Mouse (Mus musculus) splenic B cell, adult 2 months (primary cell): ENCODE measurements around the gene Ccdc167.
"Not testable (repeated sequence)": the region's sequence is repeated elsewhere in the genome, so short reads cannot be mapped to it uniquely, and the experiment has no call there.

ENCODE experiments used
- DNase-seq: peaks from one replicate; pipeline ENCODE4 v3.0.0-alpha.2; 2011; ENCODE audit warnings: low read depth, low spot score
- H3K27me3 ChIP-seq: 2 replicates; pipeline ENCODE4 v1.6.1; 2012; ENCODE audit warnings: mild to moderate bottlenecking, low read length, moderate library complexity, mixed read lengths; ENCODE audit not compliant: control insufficient read depth, poor library complexity, insufficient read depth, severe bottlenecking
- H3K36me3 ChIP-seq: 2 replicates; pipeline ENCODE4 v1.6.1; 2012; ENCODE audit warnings: mild to moderate bottlenecking, low read length, moderate library complexity, mixed read lengths; ENCODE audit not compliant: control insufficient read depth, poor library complexity, insufficient read depth, severe bottlenecking

The Ccdc167 gene

GRCm38 (mm10) chr17:29730510-29731265 lies 13.8 kb upstream of the Ccdc167 start:
- no peak for DNase-seq

DNA sequence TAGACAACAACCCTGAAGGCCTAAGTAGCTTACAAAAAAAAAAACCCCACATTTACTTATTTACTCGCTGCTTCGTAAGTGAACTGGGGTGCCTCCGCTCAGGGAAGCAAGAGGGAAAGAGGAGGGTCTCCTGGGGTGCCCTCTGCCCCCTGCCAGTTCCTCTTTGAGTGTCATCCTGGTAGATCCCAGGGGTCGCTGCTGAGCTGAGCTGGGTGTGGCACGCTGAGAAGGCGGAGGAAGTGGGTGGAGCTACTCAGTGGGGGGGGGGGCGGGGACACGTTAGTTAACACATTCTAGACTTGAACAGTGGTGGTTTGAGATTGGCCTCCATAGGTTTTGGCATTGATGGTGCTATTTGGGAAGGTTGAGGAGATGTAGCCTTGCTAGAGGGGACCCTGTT lies 11.2 kb upstream of the Ccdc167 start:
- peak; percentile 36 for DNase-seq
- Histone ChIP-seq H3K36me3 (no peaks in the 10 kb centered on the region), H3K27me3 (no peaks in the 10 kb centered on the region)

More at GRCm38 (mm10) chr17:29730510-29731265, 13.8 kb upstream of the Ccdc167 start:
- Histone ChIP-seq H3K36me3 (no peaks in the 10 kb centered on the region), H3K27me3 (no peaks in the 10 kb centered on the region)

DNA sequence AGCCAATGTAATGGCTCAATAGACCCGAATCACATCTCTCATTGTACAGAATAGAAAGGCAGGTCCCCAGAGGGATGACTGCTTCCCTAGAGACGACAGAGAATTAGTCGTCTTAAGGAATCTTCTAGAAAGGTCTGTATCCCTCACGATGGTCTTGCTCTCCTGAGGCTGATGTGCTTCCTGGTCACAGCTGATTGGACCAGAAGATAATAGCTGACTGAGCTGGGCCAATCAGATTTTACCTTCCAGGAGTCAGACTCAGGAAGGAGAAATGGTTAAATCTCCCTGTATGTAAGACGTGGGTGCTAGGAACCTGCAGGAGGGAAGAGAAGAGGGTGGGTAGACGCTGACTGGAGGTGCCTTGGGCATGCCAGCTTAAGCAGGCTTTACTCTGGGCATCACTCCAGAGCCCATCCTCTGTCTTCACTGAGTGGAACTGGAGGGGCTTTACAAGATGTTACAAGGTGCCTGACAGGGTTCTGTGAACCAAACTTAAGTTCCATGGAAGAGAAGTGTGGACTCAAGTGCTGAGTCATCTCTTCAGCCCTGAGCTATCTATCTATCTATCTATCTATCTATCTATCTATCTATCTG lies 8.3 kb upstream of the Ccdc167 start:
- H3K36me3 ChIP-seq: no peaks in the 10 kb centered on the region
- DNase-seq: no peak
- H3K27me3 ChIP-seq: no peaks in the 10 kb centered on the region

DNA sequence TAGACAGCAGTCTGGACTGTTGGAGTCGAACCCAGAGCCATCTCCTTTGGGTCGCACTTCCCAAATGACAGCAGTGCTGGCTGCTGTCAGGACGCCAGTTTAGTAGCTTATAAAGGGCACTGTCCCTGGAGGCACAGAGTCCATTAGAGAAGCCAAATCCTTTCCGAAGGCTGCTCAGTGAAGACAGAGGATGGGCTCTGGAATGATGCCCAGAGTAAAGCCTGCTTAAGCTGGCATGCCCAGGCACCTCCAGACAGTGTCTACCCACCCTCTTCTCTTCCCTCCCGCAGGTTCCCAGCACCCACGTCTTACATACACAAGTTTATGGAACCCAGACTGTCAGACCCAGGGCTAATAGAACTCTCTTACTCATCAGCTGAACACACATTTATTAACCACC lies 7.8 kb upstream of the Ccdc167 start:
- H3K36me3 ChIP-seq: no peaks in the 10 kb centered on the region
- no peaks in the 10 kb centered on the region for H3K27me3 ChIP-seq
- no peak for DNase-seq

- DNase-seq: no peak
- no peaks in the 10 kb centered on the region; the same call in 1 of the 2 replicates for H3K27me3 ChIP-seq
- H3K36me3 ChIP-seq: no peaks in the 10 kb centered on the region
Measured at GRCm38 (mm10) chr17:29720755-29721365, 4.0 kb upstream of the Ccdc167 start.

- peak; percentile 56 for DNase-seq
- no peaks in the 10 kb centered on the region for H3K36me3 ChIP-seq
- no peaks in the 10 kb centered on the region; the same call in 1 of the 2 replicates for H3K27me3 ChIP-seq
Measured at GRCm38 (mm10) chr17:29719628-29720575, 3.1 kb upstream of the Ccdc167 start.

- Histone ChIP-seq H3K36me3 (no peaks in the 10 kb centered on the region), H3K27me3 (no peaks in the 10 kb centered on the region; the same call in 1 of the 2 replicates)
- DNase-seq: no peak
Measured at GRCm38 (mm10) chr17:29718660-29719059, 1.8 kb upstream of the Ccdc167 start.

GRCm38 (mm10) chr17:29713734-29714133 lies 3.1 kb downstream of the Ccdc167 start:
- H3K27me3 ChIP-seq, DNase-seq, H3K36me3 ChIP-seq: not testable (repeated sequence)

GRCm38 (mm10) chr17:29712565-29712964 lies 4.3 kb downstream of the Ccdc167 start:
- H3K27me3 ChIP-seq: no peaks in the 10 kb centered on the region
- H3K36me3 ChIP-seq: no peaks in the 10 kb centered on the region
- no peak for DNase-seq

DNA sequence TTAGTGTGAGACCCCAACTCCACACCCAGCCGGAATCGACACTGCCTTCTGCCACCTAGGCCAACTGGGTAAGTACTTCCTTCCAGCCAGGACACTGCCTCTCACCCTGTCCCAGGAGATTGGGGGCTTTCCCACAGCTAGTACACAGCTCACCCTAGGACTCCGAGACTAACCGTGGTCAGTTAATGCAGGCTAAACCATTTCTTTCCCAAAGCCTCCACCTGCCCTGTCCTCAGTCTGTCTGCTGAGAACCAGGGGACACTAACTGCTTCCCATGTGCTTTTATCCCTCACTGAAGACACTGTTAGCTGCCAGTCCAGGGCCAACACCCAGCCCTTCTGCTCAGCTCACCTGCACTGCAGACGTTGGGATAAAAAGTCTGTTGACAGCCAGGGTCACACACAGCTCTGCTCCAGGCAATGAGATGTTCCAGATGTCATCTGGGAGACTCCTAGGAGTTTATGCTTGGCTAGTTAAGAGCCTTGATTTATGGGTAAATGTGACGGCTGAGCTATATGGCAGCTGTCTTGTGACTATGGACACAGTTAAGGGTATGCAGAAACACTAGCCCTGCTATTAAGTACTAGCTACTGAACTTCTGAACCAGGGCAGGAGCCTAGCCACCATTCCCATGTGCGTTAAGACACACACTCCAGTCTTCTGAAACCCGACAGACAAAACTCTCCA lies 5.0 kb downstream of the Ccdc167 start:
- peak; percentile 36 for DNase-seq
- Histone ChIP-seq H3K27me3 (no peaks in the 10 kb centered on the region), H3K36me3 (no peaks in the 10 kb centered on the region)

DNA sequence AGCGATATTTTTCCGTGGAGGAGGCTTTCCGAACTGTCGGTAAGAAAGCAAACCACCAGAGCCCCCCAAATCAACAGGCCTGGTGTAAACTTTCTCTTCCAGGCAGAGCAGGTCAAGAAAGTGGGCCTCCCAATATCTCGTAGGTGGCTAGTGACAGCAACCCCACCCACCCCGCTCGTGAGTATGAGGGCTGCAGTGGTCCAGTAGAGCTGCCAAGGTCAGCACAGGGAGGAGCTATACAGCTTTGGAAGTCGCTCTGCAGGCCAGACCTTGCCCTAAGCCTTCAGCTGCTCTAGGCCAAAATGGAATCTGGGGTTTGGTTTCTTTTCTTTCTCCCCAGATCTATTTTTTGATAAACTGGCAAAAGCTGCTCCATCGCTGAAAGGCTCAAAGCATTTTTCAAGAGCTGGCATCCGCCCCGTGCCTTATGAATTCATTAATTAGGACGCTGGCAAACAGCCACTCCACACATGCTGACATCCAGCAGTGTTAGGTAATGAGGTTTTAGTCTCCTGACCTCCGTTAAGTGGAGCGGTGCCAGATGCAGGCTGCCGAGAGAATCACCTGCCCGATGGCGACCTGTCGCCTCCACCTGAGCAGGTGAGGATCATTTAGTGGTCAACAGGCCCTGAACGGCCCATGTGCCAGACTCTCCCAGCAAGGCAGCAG lies 5.6 kb downstream of the Ccdc167 start:
- Histone ChIP-seq H3K36me3 (no peaks in the 10 kb centered on the region), H3K27me3 (no peaks in the 10 kb centered on the region)
- no peak for DNase-seq

- no peaks in the 10 kb centered on the region for H3K27me3 ChIP-seq
- DNase-seq: no peak
- no peaks in the 10 kb centered on the region for H3K36me3 ChIP-seq
Measured at GRCm38 (mm10) chr17:29710562-29711044, 6.2 kb downstream of the Ccdc167 start.

DNA sequence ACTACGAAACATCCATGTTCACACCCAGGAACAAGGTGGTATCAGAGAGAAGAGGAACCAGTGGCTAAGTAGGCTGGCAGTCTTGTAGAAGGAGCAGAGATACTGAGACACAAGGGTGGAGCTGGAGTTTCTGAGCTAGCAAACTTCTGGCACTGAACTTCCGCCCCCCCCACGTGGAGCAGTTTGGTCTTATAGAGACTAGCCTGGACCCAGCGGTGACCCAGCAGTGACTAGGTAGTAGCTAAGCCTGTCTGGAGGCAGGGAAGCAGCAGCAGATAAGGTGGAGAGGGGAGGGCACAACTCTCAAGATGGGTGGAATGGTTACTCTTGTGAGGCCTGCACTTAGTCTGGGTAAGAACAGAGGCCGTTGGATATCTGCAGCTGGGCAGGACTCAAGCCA lies 8.1 kb downstream of the Ccdc167 start:
- no peaks in the 10 kb centered on the region for H3K27me3 ChIP-seq
- DNase-seq: no peak

More for the DNA sequence above, 8.1 kb downstream of the Ccdc167 start:
- H3K36me3 ChIP-seq: no peaks in the 10 kb centered on the region
